Mouse (Mus musculus): Measurements from ENCODE around the gene Knstrn.

Knstrn gene

DNA sequence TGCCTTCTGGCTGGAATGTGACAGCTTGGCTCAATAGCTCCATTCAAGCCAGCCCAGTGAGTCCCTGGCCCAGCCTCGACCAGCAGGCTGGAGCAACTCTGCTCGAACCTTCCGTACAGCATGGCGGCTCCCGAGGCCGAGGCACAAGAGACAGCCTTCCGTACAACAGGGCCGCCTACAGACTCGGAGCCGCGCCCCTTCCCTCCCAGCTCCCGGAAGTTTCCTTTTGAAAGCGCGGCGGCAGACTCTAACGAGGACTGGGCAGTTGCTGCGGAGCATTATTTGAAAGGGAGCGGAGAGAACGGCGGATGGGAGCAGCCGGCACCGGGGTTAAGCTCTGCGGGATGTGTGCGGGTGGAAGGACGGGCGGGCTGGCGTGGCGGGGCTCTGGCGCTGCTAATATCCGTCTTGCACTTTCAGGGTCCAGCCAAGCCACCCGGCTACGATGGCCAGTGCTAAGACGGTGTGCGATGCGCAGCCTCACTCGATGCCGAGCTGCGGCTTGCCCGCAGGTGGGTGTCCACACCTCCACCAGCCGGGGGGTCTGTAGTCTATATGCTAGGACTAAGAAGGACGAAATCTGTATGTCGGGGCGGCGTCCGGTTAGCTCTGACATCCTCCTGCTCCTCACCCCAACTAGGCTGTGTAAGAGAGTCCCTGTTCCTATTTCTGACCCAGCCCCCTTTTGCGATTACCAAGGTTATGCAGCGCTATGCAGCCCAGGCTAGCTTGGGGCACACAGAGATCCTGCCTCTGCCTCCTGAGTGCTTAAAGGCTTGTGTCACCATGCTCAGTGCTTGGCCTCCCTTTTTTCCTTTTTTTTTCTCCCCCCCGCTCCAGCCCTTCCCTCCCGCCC lies at the start of gene Knstrn:
TSS of gene Knstrn (plus strand) at position 23 of the 856 bp plus-strand sequence.
- DNase-seq = peak; percentile 89

- no peak for DNase-seq
Observed at GRCm38 (mm10) chr2:118764094-118764831, 49.5 kb upstream of the Knstrn start.

- no peak for DNase-seq
Observed at GRCm38 (mm10) chr2:118764875-118765274, 48.9 kb upstream of the Knstrn start.

GRCm38 (mm10) chr2:118766041-118767033 lies 47.5 kb upstream of the Knstrn start:
- DNase-seq = no peak

GRCm38 (mm10) chr2:118772158-118772874 lies 41.5 kb upstream of the Knstrn start, which contains the start of gene Phgr1:
TSS of gene Phgr1 (plus strand) at chr2:118772769.
- no peak for DNase-seq

GRCm38 (mm10) chr2:118774536-118774935 lies 39.3 kb upstream of the Knstrn start:
- no peak for DNase-seq

DNA sequence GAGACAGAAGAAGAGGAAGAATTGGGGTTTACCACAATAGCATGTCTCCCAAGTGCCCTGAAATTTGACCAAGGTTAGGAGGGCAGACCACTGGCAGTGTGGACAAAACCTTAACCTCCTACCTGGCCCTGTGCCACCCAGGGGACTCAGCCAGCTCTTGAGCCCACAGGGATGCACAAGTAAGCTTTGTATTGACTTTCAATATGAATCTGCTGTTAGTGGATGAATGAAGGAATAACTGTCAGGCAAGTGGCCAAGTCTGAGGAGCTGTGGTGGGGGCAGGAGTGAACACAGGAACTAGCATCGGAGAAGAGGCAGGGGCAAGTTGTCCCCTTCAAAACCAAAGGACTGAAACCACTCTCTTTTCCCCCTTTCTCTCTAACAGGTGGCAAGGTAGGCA lies 38.4 kb upstream of the Knstrn start:
- DNase-seq = peak; percentile 50

DNA sequence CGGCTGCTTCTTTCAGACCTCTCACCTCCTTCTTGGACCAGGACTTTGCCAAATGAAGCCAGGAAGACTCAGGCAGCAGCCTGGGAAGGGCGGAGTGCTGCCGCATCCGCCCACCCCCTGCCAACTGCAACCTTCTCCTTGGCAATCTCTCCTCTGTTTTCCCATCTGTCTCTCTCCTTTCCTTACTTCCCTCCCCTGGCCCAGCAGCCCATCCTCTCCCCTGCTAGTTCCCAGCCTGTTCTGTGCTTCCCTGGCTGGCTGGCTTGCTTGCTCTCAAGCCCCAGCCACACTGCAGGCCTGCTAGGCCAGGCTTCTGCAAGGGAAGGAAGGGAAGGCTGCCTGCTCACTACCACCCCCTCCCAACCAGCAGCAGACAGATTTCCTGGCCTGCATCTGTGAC lies 38.0 kb upstream of the Knstrn start:
- DNase-seq = peak; percentile 86

- DNase-seq = no peak
Observed at GRCm38 (mm10) chr2:118776295-118776694, 37.5 kb upstream of the Knstrn start.

- no peak for DNase-seq
Observed at GRCm38 (mm10) chr2:118778418-118778817, 35.4 kb upstream of the Knstrn start.

DNA sequence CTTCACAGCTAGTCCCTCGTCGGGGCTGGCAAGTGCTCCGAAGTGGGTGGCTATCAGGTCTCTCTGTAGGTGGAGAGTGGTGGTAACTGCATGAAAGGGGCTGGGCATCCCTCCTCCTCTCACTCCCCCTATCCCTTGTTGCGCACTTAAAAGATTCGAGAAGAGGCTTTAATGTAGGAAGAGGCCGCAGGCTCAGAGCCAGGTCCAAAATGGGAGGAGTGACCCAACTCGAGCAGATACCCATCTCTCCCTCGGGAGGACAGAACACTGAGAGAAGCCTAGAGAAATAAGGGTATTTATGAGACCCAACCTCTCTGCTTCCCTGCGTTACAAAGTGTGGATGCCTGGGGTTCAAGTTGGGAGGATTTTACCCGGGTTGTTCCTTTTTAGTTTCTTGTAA lies 34.7 kb upstream of the Knstrn start:
- no peak for DNase-seq

DNA sequence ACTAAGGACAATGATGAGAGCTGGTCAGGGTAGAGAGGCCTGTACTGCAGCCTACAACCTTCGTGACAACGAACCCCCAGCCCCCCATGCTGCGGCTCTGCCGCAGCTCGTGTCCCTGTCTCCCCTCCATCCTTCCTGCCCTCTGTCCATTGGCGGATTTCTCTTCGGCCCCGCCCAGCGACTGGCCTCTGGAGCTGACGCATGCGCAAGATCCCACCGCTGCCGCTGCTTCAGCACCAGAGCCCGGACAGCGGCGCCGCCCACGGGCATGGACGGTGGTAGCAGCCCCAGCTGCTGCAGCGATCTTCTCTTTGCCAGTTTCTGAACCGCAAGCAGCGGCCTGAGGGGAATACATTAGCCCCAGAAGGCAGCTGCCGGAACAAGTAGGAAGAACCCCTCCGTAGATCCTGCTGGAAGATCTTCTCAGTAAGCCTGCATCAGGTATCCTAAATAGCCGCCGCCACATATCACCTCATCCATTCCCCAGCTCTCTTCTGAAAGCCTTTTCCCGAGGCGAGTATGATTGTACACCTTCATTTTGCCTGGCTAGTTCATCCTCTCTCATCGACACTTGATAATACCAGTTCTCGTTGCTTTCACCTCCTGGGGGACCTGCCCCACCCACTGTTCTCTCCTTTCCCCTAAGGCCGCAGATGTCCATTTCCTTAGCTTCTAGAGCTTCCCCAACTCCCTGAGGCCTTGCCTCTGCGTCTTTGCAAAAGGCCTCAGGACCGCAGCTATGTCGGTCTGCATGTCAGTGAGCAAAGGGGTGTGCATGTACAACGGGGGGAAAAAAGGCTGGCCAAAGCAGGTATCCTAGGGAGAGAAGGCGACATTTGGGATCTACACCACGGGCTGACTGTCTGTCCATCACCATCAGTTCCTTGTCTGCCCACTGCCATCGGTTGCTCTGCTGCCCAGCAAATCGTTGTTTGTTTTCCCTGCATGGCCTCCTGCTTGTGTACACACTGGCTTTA lies 34.0 kb upstream of the Knstrn start, which contains the start of gene Disp2:
TSS of gene Disp2 (plus strand) at position 216 of the 977 bp plus-strand sequence.
- DNase-seq = peak; percentile 95

DNA sequence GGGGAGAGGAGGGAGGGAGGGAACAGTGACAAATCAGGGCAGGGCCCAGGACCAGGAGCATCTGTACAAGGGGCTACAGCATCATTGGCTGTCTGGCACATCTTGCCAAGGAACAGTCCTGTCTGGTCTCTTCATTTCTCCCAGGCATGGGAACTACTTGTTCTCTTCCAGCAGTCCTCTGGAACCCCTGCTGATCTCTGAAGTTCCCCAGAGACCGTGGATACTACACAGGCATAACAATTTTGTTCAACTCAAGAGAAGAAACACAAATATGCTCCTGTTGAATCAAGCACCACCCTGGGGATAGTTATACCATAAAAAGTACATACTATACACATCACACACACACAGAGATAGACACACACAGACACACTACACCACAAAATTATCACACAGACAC lies 32.7 kb upstream of the Knstrn start:
- no peak for DNase-seq

DNA sequence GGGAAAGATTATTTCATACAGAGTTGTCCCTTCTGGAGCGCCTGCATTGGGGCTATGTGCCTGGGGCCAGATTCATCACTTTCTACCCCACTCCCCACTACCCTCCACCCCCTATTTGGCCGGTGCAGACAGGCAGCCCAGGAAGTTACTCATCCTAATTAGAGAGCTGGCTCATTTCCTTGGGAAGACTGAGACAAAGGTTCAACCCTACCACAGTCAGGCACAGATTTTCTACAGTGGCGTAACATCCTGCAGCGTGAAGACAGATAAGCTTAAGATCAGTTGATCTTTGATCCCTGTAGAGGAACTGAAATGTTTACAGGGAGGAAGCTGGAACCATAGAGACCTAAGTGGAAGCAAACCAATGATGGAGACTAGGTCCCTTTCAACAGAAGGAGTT lies 31.5 kb upstream of the Knstrn start:
- DNase-seq = no peak

DNA sequence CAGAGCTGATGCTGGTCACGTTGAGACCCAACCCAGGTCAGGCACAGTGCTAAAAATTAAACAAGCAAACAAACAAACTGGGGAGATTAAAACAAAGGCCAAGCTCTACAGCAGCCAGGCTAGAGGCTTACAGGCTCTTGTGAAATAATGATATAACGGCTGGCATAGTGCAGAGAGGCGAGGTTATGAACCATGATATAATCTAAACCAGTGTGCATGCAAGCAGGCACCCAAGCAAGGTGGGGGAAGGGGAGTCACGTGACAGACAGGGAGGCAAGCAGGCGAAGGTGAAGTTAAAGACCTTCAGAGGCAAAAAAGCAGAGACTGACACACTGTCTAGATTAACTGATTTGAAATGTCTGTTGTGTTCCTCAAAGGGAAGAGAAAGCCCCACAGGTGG lies 30.7 kb upstream of the Knstrn start:
- no peak for DNase-seq

DNA sequence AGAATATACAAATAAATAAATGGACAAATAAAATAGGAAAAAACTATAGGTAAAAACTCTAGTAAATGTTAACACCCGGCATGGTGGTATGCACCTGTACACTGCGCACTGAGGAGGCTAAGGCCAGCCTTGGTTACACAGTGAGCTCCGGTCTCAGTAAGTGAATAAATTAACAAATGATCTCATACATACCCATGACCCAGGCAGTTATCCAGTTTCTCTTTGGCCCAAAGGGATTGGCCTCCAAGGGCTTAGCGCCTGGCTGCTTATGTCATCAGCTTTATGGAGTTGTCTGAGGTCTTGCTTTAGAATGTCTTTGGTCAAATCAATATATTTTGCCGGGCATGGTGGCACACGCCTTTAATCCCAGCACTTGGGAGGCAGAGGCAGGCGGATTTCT lies 30.1 kb upstream of the Knstrn start:
- no peak for DNase-seq

GRCm38 (mm10) chr2:118786525-118786924 lies 27.3 kb upstream of the Knstrn start:
- no peak for DNase-seq

DNA sequence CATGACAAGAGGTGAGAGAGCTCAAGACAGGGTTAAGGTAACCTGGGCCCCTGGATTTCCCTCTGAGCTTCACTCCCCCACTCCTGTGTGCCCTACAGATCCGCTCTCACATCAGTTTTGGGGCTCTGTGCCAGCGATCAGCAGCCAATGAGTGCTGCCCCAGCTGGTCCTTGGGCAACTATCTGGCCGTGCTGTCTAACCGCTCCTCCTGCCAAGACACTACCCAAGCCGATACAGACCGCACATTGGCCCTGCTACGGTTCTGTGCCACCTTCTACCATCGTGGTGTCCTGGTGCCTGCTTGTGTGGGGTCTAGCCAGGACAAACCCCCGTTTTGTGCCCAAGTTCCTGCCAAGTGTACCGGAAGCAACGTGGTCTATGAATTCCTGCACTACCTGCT lies 24.3 kb upstream of the Knstrn start:
- peak; percentile 70 for DNase-seq

DNA sequence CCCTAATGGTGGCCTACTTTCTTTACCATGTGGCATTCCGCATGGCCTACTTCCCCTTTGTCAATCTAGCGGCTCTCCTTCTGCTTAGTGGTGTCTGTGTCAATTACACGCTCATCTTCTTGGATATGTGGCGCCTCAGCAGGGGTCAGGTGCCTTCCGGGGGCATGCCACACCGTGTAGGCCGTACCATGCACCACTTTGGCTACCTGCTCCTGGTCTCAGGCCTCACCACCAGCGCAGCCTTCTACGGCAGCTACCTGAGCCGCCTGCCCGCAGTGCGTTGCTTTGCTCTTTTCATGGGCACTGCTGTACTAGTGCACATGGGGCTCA lies 23.6 kb upstream of the Knstrn start:
- DNase-seq = no peak

GRCm38 (mm10) chr2:118790551-118791525 lies 23.0 kb upstream of the Knstrn start:
- no peak for DNase-seq

Data from layer of hippocampus, adult 9-11 months (tissue).